Mouse (Mus musculus): ENCODE data around the gene Nptx1. TPM values are rescaled to one million over a fixed set of nuclear protein-coding genes. Genes with fewer than 3 reads are reported as not detected.

The Nptx1 gene
- polyA plus RNA-seq, 1 experiment from 2014 or later: not detected

DNA sequence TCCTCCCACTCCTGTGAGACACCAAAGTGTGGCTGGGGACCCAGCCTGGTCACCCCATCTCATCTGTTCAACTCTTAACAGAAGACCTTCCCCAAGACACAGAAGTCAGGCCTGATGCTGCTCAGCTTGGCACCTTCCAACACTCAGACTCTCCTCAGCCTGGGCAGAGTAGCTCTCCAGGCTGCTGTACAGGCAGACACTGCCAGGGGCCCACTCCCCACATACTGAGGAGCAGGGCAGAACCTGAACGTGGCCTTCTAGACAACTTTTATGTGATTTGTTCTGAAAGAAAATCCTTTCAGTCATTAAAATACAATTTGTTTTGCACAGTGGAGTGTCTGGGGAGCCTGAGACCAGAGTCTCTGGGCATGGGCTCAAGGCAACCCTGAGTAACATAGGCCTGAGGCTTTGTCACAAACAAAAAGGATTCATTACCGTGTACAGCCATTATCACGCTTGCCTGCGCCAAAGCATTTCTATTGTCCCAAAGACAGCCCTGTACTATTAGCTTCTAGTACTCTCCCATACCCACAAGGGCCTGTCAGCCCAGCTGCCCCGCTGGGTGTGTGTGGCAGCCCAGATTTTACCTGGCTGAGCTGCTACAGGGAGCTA is 38.3 kb downstream of the Nptx1 start:
- Histone ChIP-seq H3K9me3 (ENCODE audit: low read length) (no peaks in the 10 kb centered on the region), H3K4me3 (ENCODE audit: low read depth, low read length) (no peak overlapping the region)
- no peak for ATAC-seq

DNA sequence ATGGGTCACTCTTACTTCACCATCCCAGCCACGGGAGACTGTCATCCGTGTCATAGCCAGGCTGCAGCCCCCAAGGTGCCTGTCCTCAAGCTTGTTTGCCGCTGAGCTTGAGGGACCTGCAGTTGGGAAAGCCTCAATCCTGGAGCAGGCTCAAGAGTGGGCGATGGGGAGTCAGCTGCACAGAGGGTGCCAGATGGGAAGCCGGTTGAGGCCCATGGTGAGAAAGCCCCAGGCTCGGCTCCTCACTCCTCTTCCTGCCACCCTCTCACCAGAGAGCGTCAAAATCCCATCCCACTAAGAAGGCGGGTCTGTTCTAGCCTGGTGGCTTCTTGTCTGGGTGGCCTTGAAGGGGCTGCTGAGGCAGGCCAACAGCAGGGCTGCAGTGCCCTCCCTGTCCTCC is 39.8 kb downstream of the Nptx1 start:
- Histone ChIP-seq H3K9ac (replicated peaks) (no peak overlapping the region), H3K27ac (ENCODE audit: low read depth) (no peak overlapping the region), H3K9me3 (ENCODE audit: low read length) (no peaks in the 10 kb centered on the region), H3K27me3 (ENCODE audit: insufficient read depth, low read length) (no peaks in the 10 kb centered on the region), H3K36me3 (replicated peaks; ENCODE audit: insufficient read depth, low read length) (peaks cover 20% of the 10 kb centered on the region), H3K4me1 (ENCODE audit: insufficient read depth) (no peaks in the 10 kb centered on the region), H3K4me3 (ENCODE audit: low read depth, low read length) (no peak overlapping the region), H3K4me2 (ENCODE audit: low read depth, low read length) (no peak overlapping the region)
- WGBS (ENCODE audit: insufficient replicate concordance): 77% methylated on average over 8 of the region's 8 CpGs
- ATAC-seq: no peak
- DNase-seq: no peak
- TF ChIP-seq CTCF (IDR thresholded peaks at IDR 0.05; ENCODE audit: low read depth) (no peak), EP300 (IDR thresholded peaks at IDR 0.05; ENCODE audit: low read depth) (no peak)

More for the DNA sequence above, 38.3 kb downstream of the Nptx1 start:
- no peak overlapping the region for H3K27ac ChIP-seq (ENCODE audit: low read depth)
- peaks cover 13% of the 10 kb centered on the region for H3K36me3 ChIP-seq (replicated peaks; ENCODE audit: insufficient read depth, low read length)
- no peak for DNase-seq
- 72% methylated on average over 5 of the region's 5 CpGs for WGBS (ENCODE audit: insufficient replicate concordance)
- no peak overlapping the region for H3K4me2 ChIP-seq (ENCODE audit: low read depth, low read length)
- H3K4me1 ChIP-seq (ENCODE audit: insufficient read depth): no peaks in the 10 kb centered on the region
- no peak overlapping the region for H3K9ac ChIP-seq (replicated peaks)
- TF ChIP-seq CTCF (IDR thresholded peaks at IDR 0.05; ENCODE audit: low read depth) (no peak), EP300 (IDR thresholded peaks at IDR 0.05; ENCODE audit: low read depth) (no peak)
- H3K27me3 ChIP-seq (ENCODE audit: insufficient read depth, low read length): 0 out of 2 replicates have a peak, but pooled peaks cover 4% of the 10 kb centered on the region

DNA sequence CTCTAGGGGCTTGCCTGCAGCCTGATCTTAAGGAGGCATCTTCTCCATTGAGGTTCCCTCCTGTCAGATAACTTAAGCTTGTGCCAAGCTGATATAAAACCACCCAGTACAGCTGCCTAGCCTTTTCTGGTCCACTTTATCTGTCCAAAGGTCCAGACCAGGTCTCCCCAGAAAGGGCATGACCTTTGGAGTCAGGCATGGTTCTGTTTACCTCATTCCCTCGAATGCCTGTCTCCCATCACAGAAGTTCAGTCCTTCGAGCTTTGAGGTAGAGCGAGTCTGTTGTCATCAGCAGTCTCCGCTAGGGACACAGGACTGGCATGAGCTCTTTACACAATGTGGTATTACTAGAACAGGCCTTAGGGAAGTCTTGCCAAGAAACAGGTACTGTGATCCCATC is 41.2 kb downstream of the Nptx1 start:
- TF ChIP-seq CTCF (IDR thresholded peaks at IDR 0.05; ENCODE audit: low read depth): no peak
- no peak for TF ChIP-seq EP300 (IDR thresholded peaks at IDR 0.05; ENCODE audit: low read depth)
- H3K4me3 ChIP-seq (ENCODE audit: low read depth, low read length): no peak overlapping the region
- no peak overlapping the region for H3K27ac ChIP-seq (ENCODE audit: low read depth)
- ATAC-seq (peak; percentile 64; the same call in 1 of the 2 replicates), DNase-seq (no peak)
- H3K4me2 ChIP-seq (ENCODE audit: low read depth, low read length): no peak overlapping the region
- no peaks in the 10 kb centered on the region for H3K4me1 ChIP-seq (ENCODE audit: insufficient read depth)
- no peaks in the 10 kb centered on the region for H3K27me3 ChIP-seq (ENCODE audit: insufficient read depth, low read length)
- no peaks in the 10 kb centered on the region for H3K9me3 ChIP-seq (ENCODE audit: low read length)
- H3K9ac ChIP-seq (replicated peaks): no peak overlapping the region
- H3K36me3 ChIP-seq (replicated peaks; ENCODE audit: insufficient read depth, low read length): peaks cover 28% of the 10 kb centered on the region
- 68% methylated on average over 4 of the region's 4 CpGs for WGBS (ENCODE audit: insufficient replicate concordance)

DNA sequence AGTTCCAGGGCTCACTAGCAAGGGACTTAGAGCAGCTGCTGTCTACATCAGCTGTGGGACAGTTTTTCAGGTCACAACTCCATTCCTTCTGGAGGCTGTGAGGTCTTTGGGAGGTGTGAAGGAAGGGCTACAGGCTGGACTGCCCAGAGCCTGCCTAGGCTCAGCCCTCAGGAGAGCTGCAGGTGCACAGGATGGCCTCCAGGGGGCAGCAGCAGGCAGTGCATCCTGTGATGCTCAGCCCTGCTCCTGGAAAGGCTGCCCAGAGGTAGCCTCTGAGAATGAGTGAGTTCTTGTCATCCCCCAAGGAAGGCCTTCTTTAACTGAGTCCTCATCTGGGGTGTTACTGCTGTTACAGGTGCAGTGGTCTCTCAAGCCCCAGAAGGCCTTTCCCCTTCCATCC is 43.9 kb downstream of the Nptx1 start:
- H3K27ac ChIP-seq (ENCODE audit: low read depth): no peak overlapping the region

DNA sequence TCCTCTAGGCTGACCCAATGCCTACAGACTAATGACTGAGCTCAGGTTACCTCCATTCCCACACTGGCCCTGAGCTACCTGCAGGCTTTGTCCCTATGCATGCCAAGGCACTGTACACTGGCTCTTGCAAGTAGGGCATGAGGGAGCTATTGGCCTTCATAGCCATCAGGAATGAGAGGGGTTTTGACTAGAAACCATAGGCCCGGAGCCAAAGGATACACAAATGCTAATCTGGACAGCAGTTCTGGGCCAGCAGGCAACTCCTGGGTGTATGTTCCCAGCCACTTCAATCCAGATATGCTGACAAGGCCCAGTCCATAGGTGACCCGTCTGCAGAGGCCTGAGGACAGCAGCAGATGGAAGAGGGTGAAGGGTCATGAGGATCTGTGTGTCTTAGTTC is 47.5 kb downstream of the Nptx1 start:
- Histone ChIP-seq H3K9ac (replicated peaks) (no peak overlapping the region), H3K27ac (ENCODE audit: low read depth) (no peak overlapping the region), H3K9me3 (ENCODE audit: low read length) (no peaks in the 10 kb centered on the region), H3K36me3 (replicated peaks; ENCODE audit: insufficient read depth, low read length) (peaks cover 19% of the 10 kb centered on the region; the same call in 1 of the 2 replicates), H3K4me1 (ENCODE audit: insufficient read depth) (no peaks in the 10 kb centered on the region), H3K4me3 (ENCODE audit: low read depth, low read length) (no peak overlapping the region), H3K4me2 (ENCODE audit: low read depth, low read length) (no peak overlapping the region), H3K27me3 (ENCODE audit: insufficient read depth, low read length) (no peaks in the 10 kb centered on the region)
- TF ChIP-seq EP300 (IDR thresholded peaks at IDR 0.05; ENCODE audit: low read depth) (no peak), CTCF (IDR thresholded peaks at IDR 0.05; ENCODE audit: low read depth) (no peak)
- ATAC-seq: no peak
- 89% methylated on average over 2 of the region's 2 CpGs for WGBS (ENCODE audit: insufficient replicate concordance)
- no peak for DNase-seq

More for the DNA sequence above, 43.9 kb downstream of the Nptx1 start:
- Histone ChIP-seq H3K36me3 (replicated peaks; ENCODE audit: insufficient read depth, low read length) (peaks cover 28% of the 10 kb centered on the region), H3K4me2 (ENCODE audit: low read depth, low read length) (no peak overlapping the region), H3K4me3 (ENCODE audit: low read depth, low read length) (no peak overlapping the region), H3K27me3 (ENCODE audit: insufficient read depth, low read length) (no peaks in the 10 kb centered on the region), H3K9me3 (ENCODE audit: low read length) (no peaks in the 10 kb centered on the region), H3K9ac (replicated peaks) (no peak overlapping the region), H3K4me1 (ENCODE audit: insufficient read depth) (no peaks in the 10 kb centered on the region)
- ATAC-seq (peak; percentile 73), DNase-seq (peak; percentile 79)
- peak; percentile 98 for TF ChIP-seq CTCF (IDR thresholded peaks at IDR 0.05; ENCODE audit: low read depth)
- TF ChIP-seq EP300 (IDR thresholded peaks at IDR 0.05; ENCODE audit: low read depth): no peak

DNA sequence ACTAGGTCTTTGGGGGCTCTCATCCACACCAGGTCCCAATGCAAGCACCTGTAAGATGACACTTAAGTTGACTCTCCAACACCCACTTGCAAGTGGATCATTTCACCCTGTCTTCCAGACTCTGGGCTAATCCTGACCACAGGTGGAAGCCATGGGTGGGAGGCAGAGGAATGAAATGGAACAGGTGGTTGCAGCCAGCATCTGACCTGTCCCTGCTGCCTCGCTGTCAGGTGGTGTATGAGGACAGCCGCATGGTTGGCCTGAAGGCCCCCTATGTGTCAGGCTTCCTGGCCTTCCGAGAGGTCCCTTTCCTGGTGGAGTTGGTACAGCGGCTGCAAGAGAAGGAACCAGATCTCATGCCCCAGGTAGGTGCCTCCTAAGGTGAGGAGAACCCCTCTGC is 48.3 kb downstream of the Nptx1 start:
- H3K4me1 ChIP-seq (ENCODE audit: insufficient read depth): no peaks in the 10 kb centered on the region
- no peak overlapping the region for H3K4me3 ChIP-seq (ENCODE audit: low read depth, low read length)
- TF ChIP-seq EP300 (IDR thresholded peaks at IDR 0.05; ENCODE audit: low read depth) (no peak), CTCF (IDR thresholded peaks at IDR 0.05; ENCODE audit: low read depth) (no peak)
- H3K36me3 ChIP-seq (replicated peaks; ENCODE audit: insufficient read depth, low read length): peaks cover 19% of the 10 kb centered on the region; the same call in 1 of the 2 replicates
- no peak overlapping the region for H3K9ac ChIP-seq (replicated peaks)
- no peaks in the 10 kb centered on the region for H3K9me3 ChIP-seq (ENCODE audit: low read length)
- ATAC-seq: no peak
- no peak for DNase-seq
- H3K27ac ChIP-seq (ENCODE audit: low read depth): no peak overlapping the region
- no peaks in the 10 kb centered on the region for H3K27me3 ChIP-seq (ENCODE audit: insufficient read depth, low read length)
- WGBS (ENCODE audit: insufficient replicate concordance): 84% methylated on average over 4 of the region's 4 CpGs
- H3K4me2 ChIP-seq (ENCODE audit: low read depth, low read length): no peak overlapping the region

Measured in liver, postnatal 0 days (tissue).